Mouse (Mus musculus) frontal cortex, adult (tissue): ENCODE data around the gene Pik3c2a.

Experiments used
- ATAC-seq: cut with Nextera tagmentation; 2 replicates; pipeline ENCODE4 v1.9.2; 2017; ENCODE audit warnings: mild to moderate bottlenecking, moderate library complexity, mixed read lengths; ENCODE audit not compliant: low TSS enrichment

Pik3c2a gene

DNA sequence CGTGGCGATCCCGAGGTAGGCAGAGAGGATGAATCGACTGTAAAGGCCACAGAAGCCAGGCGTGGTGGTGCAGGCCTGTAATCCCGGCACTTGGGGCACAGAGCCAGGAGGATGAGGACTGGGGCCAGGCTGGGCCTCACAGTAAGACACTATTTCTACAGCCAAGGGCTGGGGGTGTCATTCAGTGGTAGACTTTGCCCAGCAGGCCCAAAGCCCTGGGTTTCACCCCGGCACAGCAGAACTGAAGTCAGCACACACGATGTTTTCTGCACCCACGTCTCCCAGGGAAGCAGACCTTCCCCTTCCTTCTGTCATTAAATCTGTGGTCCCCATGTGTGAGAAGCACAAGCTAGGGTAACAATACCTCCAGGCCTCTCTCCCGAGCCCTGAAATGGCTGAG, 144.9 kb downstream of the Pik3c2a start:
- ATAC-seq, result no peak

DNA sequence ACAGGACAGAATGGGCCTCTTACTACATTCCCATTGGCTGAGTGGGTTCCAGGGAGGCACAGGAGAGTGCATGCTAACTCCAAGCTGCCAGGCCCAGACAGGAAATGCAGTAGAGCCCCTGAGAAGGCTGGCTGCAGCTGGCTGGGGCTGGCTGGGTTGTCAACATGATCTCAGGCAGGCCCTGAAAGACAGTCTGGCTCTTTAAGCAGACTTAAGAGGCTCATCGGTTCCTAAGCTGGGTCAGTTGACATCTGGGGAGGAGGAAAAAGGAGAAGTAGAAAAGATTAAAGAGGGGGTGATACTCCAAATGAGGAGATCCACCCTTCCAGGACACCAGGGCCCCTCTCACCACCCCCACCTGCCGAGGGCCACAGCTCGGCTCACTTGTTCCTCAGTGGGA, 148.3 kb downstream of the Pik3c2a start:
- ATAC-seq, result no peak

DNA sequence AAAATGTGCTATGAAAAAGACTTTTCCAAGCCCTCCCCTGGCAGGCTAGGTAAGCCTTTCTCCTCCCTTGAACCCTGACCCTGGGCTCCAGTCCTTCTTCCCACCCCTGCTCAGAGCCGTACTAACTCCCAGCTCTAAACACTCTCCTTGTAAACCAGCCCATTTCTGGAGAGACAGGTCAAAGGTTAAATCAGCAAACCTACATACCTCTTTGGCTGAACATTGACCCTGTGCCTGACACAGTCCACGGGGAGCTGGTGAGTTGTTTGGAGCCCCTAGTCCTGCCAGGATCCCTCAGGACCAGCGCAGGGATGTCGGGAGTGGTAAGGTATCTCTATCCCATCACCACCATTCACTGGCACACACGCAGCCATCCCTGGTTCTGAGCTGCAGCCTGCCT, 150.9 kb downstream of the Pik3c2a start:
- ATAC-seq, result no peak

DNA sequence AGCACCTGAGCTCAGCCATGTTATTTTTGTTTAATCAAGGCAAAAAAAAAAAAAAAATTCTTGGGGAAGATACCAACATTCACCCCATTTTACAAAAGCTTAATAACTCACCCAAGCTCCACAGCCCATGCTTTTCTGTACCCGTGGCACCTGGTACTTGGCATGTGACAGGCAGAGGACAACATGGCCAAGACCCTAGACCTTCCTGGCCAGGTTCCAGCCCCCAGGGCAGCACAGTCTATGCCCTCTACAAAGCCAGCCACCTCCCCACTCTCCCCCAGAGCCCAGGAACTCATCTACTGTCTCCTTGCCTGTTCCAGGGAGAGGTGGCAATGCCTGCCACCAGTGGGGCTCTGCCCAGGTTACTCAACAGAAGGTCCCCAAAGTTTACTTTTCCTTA, 152.7 kb downstream of the Pik3c2a start:
- no peak for ATAC-seq

GRCm38 (mm10) chr7:116288996-116289395, 154.3 kb downstream of the Pik3c2a start:
- no peak for ATAC-seq

DNA sequence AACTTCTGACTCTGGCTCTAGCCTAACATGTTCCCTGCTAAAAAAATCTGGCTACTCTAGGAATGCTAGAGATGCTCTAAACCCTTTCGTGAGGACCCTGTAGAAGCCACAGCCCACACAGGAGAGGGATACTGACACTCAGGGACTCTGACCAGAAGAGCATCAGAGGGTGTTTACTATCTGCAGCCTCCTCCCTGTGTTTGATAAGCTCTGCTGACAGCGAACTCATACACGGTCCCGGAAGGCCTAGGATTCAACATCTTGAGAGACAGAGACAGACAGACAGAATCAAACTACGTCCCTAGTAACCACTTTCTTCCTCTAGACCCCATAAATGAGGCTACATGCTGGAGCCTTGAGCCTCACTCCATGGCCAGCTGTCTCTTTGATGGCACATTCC, 155.3 kb downstream of the Pik3c2a start:
- ATAC-seq, result no peak
